Mouse (Mus musculus): ENCODE measurements around the gene Sema3a. TPM values are rescaled to one million over a fixed set of nuclear protein-coding genes. Genes with fewer than 3 reads are reported as not detected.

Sema3a gene
- polyA plus RNA-seq, 1 experiment from 2014 or later, result 33.6 TPM

GRCm38 (mm10) chr5:13347068-13347467, 221.9 kb downstream of the Sema3a start:
- H3K4me1 ChIP-seq, result no peaks in the 10 kb centered on the region
- H3K36me3 ChIP-seq, result no peaks in the 10 kb centered on the region
- H3K27ac ChIP-seq, result no peak overlapping the region
- no peaks in the 10 kb centered on the region for H3K9me3 ChIP-seq
- 85% methylated on average over 4 of the region's 4 CpGs for WGBS
- H3K4me3 ChIP-seq, result no peak overlapping the region
- no peak for DNase-seq (ENCODE audit: low spot score)
- H3K27me3 ChIP-seq (ENCODE audit: insufficient read depth, poor library complexity, severe bottlenecking), result no peaks in the 10 kb centered on the region

DNA sequence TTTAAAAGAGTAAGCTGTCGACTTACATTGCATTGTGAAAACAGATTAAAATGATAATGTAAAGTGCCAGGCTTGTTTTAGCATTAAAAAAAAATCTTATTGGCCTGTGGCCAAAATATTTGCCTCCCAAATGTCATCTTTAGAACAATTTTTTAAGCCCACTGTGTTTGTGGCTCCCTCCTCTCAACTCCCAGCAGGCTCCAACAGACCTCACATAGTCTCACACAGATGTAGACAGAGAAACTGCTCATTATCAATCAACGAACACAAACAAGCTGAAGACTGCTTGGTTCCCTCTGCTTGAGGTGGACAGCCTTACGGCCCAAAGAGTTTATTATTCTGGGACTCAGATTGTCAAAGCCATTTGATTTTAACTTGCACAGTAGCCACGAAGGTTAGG, 226.4 kb downstream of the Sema3a start:
- H3K36me3 ChIP-seq, result no peaks in the 10 kb centered on the region
- H3K9me3 ChIP-seq, result no peaks in the 10 kb centered on the region
- 43% methylated on average over 4 of the region's 4 CpGs for WGBS
- no peaks in the 10 kb centered on the region for H3K27me3 ChIP-seq (ENCODE audit: insufficient read depth, poor library complexity, severe bottlenecking)
- DNase-seq (ENCODE audit: low spot score), result no peak
- H3K4me3 ChIP-seq, result no peak overlapping the region
- peaks cover 9% of the 10 kb centered on the region; the same call in 1 of the 2 replicates for H3K4me1 ChIP-seq
- H3K27ac ChIP-seq, result no peak overlapping the region

- Histone ChIP-seq H3K27me3 (ENCODE audit: insufficient read depth, poor library complexity, severe bottlenecking) (no peaks in the 10 kb centered on the region), H3K4me1 (peaks cover 9% of the 10 kb centered on the region; the same call in 1 of the 2 replicates), H3K27ac (0 out of 2 replicates have a peak overlapping the region, but pooled peaks have one; percentile 47), H3K9me3 (no peaks in the 10 kb centered on the region), H3K36me3 (no peaks in the 10 kb centered on the region), H3K4me3 (no peak overlapping the region)
- WGBS, result 71% methylated on average over 1 of the region's 1 CpGs
- DNase-seq (ENCODE audit: low spot score), result no peak
Observed at GRCm38 (mm10) chr5:13352995-13353394, 227.8 kb downstream of the Sema3a start.

GRCm38 (mm10) chr5:13353539-13353938, 228.3 kb downstream of the Sema3a start:
- Histone ChIP-seq H3K36me3 (no peaks in the 10 kb centered on the region), H3K27ac (no peak overlapping the region), H3K4me3 (no peak overlapping the region), H3K27me3 (ENCODE audit: insufficient read depth, poor library complexity, severe bottlenecking) (no peaks in the 10 kb centered on the region), H3K4me1 (peaks cover 9% of the 10 kb centered on the region; the same call in 1 of the 2 replicates), H3K9me3 (no peaks in the 10 kb centered on the region)
- DNase-seq (ENCODE audit: low spot score), result no peak
- 60% methylated on average over 1 of the region's 1 CpGs for WGBS

DNA sequence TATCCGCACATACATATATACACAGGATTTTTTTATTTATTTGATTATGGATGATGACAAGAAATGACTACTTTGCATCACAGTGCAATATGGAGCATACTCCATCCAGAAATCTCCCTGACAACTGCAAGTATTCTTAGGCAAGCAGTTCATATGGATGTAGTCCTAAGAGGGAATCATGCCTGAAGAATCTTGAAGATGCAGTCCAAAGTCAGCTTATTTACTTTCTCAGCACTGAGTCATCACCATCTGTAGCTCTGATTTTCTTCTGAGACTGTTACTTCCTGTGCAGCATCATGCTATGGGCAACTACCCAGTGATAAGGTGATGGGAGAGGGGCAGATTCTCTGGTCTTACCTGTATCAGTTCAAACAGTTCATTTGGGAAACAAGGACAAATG, 229.7 kb downstream of the Sema3a start:
- no peak overlapping the region for H3K27ac ChIP-seq
- H3K4me1 ChIP-seq, result peaks cover 9% of the 10 kb centered on the region; the same call in 1 of the 2 replicates
- no peaks in the 10 kb centered on the region for H3K9me3 ChIP-seq
- no peaks in the 10 kb centered on the region for H3K36me3 ChIP-seq
- no peak overlapping the region for H3K4me3 ChIP-seq
- WGBS, result 89% methylated on average over 1 of the region's 1 CpGs
- no peak for DNase-seq (ENCODE audit: low spot score)
- no peaks in the 10 kb centered on the region for H3K27me3 ChIP-seq (ENCODE audit: insufficient read depth, poor library complexity, severe bottlenecking)

- Histone ChIP-seq H3K36me3 (no peaks in the 10 kb centered on the region), H3K27me3 (ENCODE audit: insufficient read depth, poor library complexity, severe bottlenecking) (no peaks in the 10 kb centered on the region), H3K4me3 (no peak overlapping the region), H3K4me1 (0 out of 2 replicates have a peak, but pooled peaks cover 2% of the 10 kb centered on the region), H3K9me3 (no peaks in the 10 kb centered on the region), H3K27ac (no peak overlapping the region)
- no peak for DNase-seq (ENCODE audit: low spot score)
- WGBS, result 45% methylated on average over 4 of the region's 4 CpGs
Observed at GRCm38 (mm10) chr5:13358770-13359169, 233.6 kb downstream of the Sema3a start.

DNA sequence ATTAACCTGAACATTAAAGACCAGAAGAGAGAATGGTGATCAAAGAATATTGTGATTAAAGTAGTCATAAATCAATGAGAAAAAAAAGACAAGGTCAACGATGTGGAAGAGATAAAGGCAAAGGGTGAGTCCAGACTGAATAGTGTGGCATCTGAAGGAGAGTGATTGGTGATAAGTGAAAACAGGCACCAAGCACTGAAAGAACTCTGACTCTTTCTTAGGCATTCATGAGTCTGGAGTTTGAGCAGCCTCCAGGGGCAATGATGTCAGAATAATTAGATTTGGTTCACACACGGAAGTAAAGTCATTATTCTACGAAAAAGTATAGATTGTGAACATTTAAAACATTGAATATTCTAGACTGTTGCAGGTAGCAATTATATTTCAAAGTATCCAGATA, 235.5 kb downstream of the Sema3a start:
- Histone ChIP-seq H3K9me3 (no peaks in the 10 kb centered on the region), H3K4me3 (no peak overlapping the region), H3K4me1 (no peaks in the 10 kb centered on the region), H3K36me3 (no peaks in the 10 kb centered on the region), H3K27ac (no peak overlapping the region), H3K27me3 (ENCODE audit: insufficient read depth, poor library complexity, severe bottlenecking) (no peaks in the 10 kb centered on the region)
- no peak for DNase-seq (ENCODE audit: low spot score)
- 46% methylated on average over 3 of the region's 3 CpGs for WGBS

DNA sequence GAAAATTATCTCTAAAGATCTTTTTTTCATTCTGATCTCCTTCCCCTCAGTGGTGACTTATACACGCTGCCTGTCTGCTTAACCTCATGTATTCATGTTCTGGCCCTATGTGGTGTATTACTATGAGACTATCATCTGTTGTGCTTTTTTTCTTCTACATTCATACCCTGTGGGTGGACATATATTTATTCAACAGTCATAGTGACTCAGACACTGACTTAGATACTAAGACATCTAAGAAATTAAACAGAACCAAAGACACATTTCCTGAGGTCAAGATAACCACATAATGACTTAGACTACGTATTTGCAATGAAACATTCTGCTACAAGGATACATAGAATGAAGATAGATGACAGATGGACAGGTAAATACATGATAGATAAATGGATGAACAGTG, 239.9 kb downstream of the Sema3a start:
- H3K36me3 ChIP-seq, result no peaks in the 10 kb centered on the region
- WGBS, result 74% methylated on average over 2 of the region's 2 CpGs
- H3K9me3 ChIP-seq, result no peaks in the 10 kb centered on the region
- H3K4me3 ChIP-seq, result no peak overlapping the region
- no peaks in the 10 kb centered on the region for H3K27me3 ChIP-seq (ENCODE audit: insufficient read depth, poor library complexity, severe bottlenecking)
- no peak for DNase-seq (ENCODE audit: low spot score)
- H3K4me1 ChIP-seq, result no peaks in the 10 kb centered on the region
- no peak overlapping the region for H3K27ac ChIP-seq

DNA sequence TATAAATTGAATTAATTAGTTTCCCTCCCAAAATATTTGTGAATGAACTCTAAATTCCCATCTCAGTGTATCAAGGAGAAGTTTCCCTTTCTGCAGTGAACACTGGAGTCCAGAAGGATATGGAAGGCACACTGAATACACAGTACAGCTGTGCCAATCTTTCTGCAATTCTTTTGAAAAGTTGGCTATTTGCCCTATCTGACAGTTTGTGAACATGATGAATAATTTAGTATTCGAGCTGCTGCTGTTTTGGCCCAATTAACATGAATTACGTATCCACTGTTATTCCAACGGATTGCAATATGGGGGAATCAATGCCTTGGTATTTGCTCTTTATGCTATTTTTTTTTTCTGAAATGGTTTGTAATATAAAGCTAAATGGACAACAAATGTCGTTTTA, 254.0 kb downstream of the Sema3a start:
- 85% methylated on average over 4 of the region's 4 CpGs for WGBS
- H3K36me3 ChIP-seq, result no peaks in the 10 kb centered on the region

GRCm38 (mm10) chr5:13384047-13384446, 258.8 kb downstream of the Sema3a start:
- no peak overlapping the region for H3K27ac ChIP-seq
- no peaks in the 10 kb centered on the region for H3K9me3 ChIP-seq
- WGBS, result 78% methylated on average over 4 of the region's 4 CpGs
- H3K4me3 ChIP-seq, result no peak overlapping the region
- no peak for DNase-seq (ENCODE audit: low spot score)
- H3K4me1 ChIP-seq, result no peaks in the 10 kb centered on the region
- no peaks in the 10 kb centered on the region for H3K36me3 ChIP-seq
- no peaks in the 10 kb centered on the region for H3K27me3 ChIP-seq (ENCODE audit: insufficient read depth, poor library complexity, severe bottlenecking)

More for the DNA sequence above, 254.0 kb downstream of the Sema3a start:
- H3K27ac ChIP-seq, result no peak overlapping the region
- H3K27me3 ChIP-seq (ENCODE audit: insufficient read depth, poor library complexity, severe bottlenecking), result no peaks in the 10 kb centered on the region
- no peak for DNase-seq (ENCODE audit: low spot score)
- H3K4me1 ChIP-seq, result no peaks in the 10 kb centered on the region
- no peaks in the 10 kb centered on the region for H3K9me3 ChIP-seq
- no peak overlapping the region for H3K4me3 ChIP-seq

GRCm38 (mm10) chr5:13384714-13385113, 259.5 kb downstream of the Sema3a start:
- 78% methylated on average over 4 of the region's 4 CpGs for WGBS
- H3K9me3 ChIP-seq, result no peaks in the 10 kb centered on the region
- no peak overlapping the region for H3K27ac ChIP-seq
- no peak overlapping the region for H3K4me3 ChIP-seq
- no peak for DNase-seq (ENCODE audit: low spot score)
- no peaks in the 10 kb centered on the region for H3K4me1 ChIP-seq
- H3K27me3 ChIP-seq (ENCODE audit: insufficient read depth, poor library complexity, severe bottlenecking), result no peaks in the 10 kb centered on the region
- no peaks in the 10 kb centered on the region for H3K36me3 ChIP-seq

GRCm38 (mm10) chr5:13386603-13387002, 261.4 kb downstream of the Sema3a start:
- Histone ChIP-seq H3K36me3 (no peaks in the 10 kb centered on the region), H3K4me3 (no peak overlapping the region), H3K9me3 (no peaks in the 10 kb centered on the region), H3K4me1 (no peaks in the 10 kb centered on the region), H3K27ac (no peak overlapping the region), H3K27me3 (ENCODE audit: insufficient read depth, poor library complexity, severe bottlenecking) (no peaks in the 10 kb centered on the region)
- 87% methylated on average over 3 of the region's 3 CpGs for WGBS
- DNase-seq (ENCODE audit: low spot score), result no peak

GRCm38 (mm10) chr5:13387679-13388078, 262.5 kb downstream of the Sema3a start:
- Histone ChIP-seq H3K27me3 (ENCODE audit: insufficient read depth, poor library complexity, severe bottlenecking) (no peaks in the 10 kb centered on the region), H3K9me3 (no peaks in the 10 kb centered on the region), H3K36me3 (no peaks in the 10 kb centered on the region), H3K27ac (no peak overlapping the region), H3K4me1 (no peaks in the 10 kb centered on the region), H3K4me3 (no peak overlapping the region)
- no peak for DNase-seq (ENCODE audit: low spot score)
- WGBS, result 79% methylated on average over 3 of the region's 3 CpGs

- Histone ChIP-seq H3K4me1 (no peaks in the 10 kb centered on the region), H3K27ac (no peak overlapping the region), H3K27me3 (ENCODE audit: insufficient read depth, poor library complexity, severe bottlenecking) (no peaks in the 10 kb centered on the region), H3K4me3 (no peak overlapping the region), H3K9me3 (no peaks in the 10 kb centered on the region), H3K36me3 (no peaks in the 10 kb centered on the region)
- no peak for DNase-seq (ENCODE audit: low spot score)
- 82% methylated on average over 3 of the region's 3 CpGs for WGBS
Observed at GRCm38 (mm10) chr5:13389995-13390394, 264.8 kb downstream of the Sema3a start.

All from heart, embryonic 10.5 days (tissue).